Mouse (Mus musculus) small intestine, adult 2 months (tissue): ENCODE results near the gene Ralbp1.

Experiments
- CTCF ChIP-seq: fragments of 200-500 bp; IDR thresholded peaks from 2 replicates; pipeline ENCODE4 v1.5.1; 2012; ENCODE audit warnings: low read depth, mild to moderate bottlenecking, control low read depth, inconsistent platforms, low read length, moderate library complexity, mixed read lengths; ENCODE audit not compliant: insufficient replicate concordance, insufficient read length; ENCODE audit errors: extremely low read depth
- POLR2A ChIP-seq: fragments of 200-500 bp; IDR thresholded peaks from 2 replicates; pipeline ENCODE4 v1.6.1; 2012; ENCODE audit warnings: low read depth, mild to moderate bottlenecking, control low read depth, inconsistent platforms, low read length, moderate library complexity

DNA sequence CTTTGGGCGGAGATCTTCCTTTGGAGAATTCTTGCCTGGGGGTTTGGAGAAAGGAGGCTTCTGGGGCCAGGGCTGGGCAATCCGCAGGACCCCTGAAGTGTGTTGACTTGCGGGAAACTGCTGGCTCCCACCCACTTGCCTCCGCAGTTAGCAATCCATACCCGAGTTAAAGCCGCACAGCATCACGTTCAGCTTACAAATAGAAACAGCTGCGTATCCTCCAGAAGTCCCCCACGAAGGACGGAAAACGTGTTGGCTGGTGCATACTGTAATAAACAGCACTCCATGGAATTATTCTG is 251 bp downstream of the Ralbp1 start:
- TF ChIP-seq POLR2A = no peak
- TF ChIP-seq CTCF = no peak
